Mouse (Mus musculus): ENCODE measurements at regions not wholly inside any gene's neighbourhood (a gene's known extent, or its start where the extent isn't known, plus 50 kb on each side); places are given as distances from the start of the nearest gene placed in this dataset.

DNA sequence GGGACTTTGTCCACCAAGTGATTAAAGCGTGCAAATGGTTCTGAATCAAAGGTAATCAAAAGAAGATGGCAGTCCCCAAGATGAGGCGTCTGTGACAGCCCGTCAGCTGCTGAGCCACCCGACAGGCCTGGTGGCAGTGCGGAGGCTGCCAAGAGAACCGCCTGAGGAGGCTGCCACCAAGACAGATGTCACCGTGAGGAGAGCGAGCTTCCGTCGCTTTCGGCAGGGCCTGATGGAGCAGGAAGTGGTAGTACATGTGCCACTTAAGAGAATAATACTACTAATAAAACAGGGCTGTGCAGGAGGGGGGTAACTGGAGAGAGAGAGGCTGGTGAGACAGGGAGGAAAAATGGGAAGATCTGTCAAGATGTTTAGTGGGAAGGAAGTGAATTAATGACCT, 519.1 kb downstream of the Vrk1 start:
- no peak for ATAC-seq (ENCODE audit: insufficient number of reproducible peaks, insufficient read depth, low FRiP score, low read depth)
- Histone ChIP-seq H3K9me3 (ENCODE audit: control insufficient read depth, low read length) (no peaks in the 10 kb centered on the region), H3K9ac (ENCODE audit: low read length) (no peak overlapping the region), H3K36me3 (ENCODE audit: control insufficient read depth, insufficient read depth, low read length) (no peaks in the 10 kb centered on the region), H3K4me1 (ENCODE audit: control insufficient read depth in 2 of 2, insufficient read depth in 2 of 2, low read length in 2 of 2) (peaks cover 0 to 5% of the 10 kb centered on the region in 2 experiments; a peak in 2 of 4 replicates), H3K27me3 (ENCODE audit: control insufficient read depth, insufficient read depth, low read length) (peaks cover 9% of the 10 kb centered on the region; the same call in 1 of the 2 replicates), H3K27ac (replicated peaks in 1 of 2; ENCODE audit: control insufficient read depth in 1 of 2, insufficient read depth in 1 of 2, low read depth in 2 of 2, low read length in 2 of 2) (no peak overlapping the region), H3K4me3 (ENCODE audit: control insufficient read depth in 1 of 2, insufficient read depth in 1 of 2, low read depth in 1 of 2, low read length in 2 of 2) (no peak overlapping the region), H3K4me2 (ENCODE audit: low read length) (no peak overlapping the region)
- WGBS: 27% methylated on average over 11 of the region's 11 CpGs

DNA sequence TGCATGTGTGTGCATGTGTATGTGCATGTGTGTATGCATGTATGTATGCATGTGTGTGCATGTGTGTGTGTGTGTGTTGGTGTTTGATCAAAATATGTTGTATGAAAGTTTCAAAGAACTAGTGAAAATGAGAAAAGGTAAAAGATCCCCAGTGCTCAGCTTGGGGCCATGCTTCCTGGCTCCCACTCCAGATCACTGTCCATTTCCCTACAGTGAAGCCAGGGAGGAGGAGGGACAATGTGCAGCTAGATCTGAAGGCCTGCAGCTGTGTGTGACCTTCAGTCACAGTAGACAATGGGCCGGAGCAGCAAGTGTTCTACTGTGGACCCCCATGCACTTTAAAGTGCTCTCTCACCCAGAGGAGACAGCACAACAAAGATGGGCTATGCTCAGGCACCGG, 525.1 kb downstream of the Vrk1 start:
- no peak overlapping the region for H3K9ac ChIP-seq (ENCODE audit: low read length)
- 60% methylated on average over 2 of the region's 2 CpGs for WGBS
- no peaks in the 10 kb centered on the region for H3K36me3 ChIP-seq (ENCODE audit: control insufficient read depth, insufficient read depth, low read length)
- H3K4me1 ChIP-seq (ENCODE audit: control insufficient read depth in 2 of 2, insufficient read depth in 2 of 2, low read length in 2 of 2): no peaks in the 10 kb centered on the region; a peak in 1 of 4 replicates
- H3K9me3 ChIP-seq (ENCODE audit: control insufficient read depth, low read length): 0 out of 2 replicates have a peak, but pooled peaks cover 4% of the 10 kb centered on the region
- no peak overlapping the region for H3K4me3 ChIP-seq (ENCODE audit: control insufficient read depth in 1 of 2, insufficient read depth in 1 of 2, low read depth in 1 of 2, low read length in 2 of 2)
- peaks cover 5% of the 10 kb centered on the region for H3K27me3 ChIP-seq (ENCODE audit: control insufficient read depth, insufficient read depth, low read length)
- ATAC-seq (ENCODE audit: insufficient number of reproducible peaks, insufficient read depth, low FRiP score, low read depth): no peak
- H3K4me2 ChIP-seq (ENCODE audit: low read length): no peak overlapping the region
- H3K27ac ChIP-seq (replicated peaks in 1 of 2; ENCODE audit: control insufficient read depth in 1 of 2, insufficient read depth in 1 of 2, low read depth in 2 of 2, low read length in 2 of 2): no peak overlapping the region

DNA sequence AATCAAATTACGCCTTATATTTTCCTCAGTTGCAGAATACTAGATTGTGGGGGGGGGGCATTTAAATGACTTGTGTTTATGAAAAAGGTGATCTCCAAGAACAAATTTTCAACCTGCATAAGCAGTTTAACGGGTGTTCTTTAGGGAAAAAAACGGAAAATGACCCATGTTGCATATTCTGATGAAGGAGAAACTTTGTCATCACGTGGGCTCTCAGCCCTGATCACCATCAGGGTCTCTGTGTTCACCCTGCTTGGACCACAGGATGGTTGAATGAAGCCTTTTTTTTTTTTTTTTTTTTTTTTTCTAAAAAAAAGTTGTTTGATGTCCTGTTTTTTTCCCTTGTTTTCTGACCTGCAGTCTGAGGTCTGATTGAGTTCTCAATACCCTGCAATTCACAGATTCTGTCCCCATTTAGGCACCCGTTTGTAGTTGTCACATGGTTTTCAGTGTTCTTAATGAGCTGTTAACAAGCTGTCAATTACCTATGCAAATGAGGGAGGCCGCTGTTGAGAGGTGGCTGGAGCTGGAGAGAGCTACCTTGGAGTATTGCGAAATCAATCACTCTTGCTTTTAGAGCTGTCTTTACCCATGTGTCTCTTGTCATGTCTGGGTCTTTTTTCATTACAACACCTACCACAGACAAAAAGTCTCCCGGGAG, 525.7 kb downstream of the Vrk1 start:
- no peaks in the 10 kb centered on the region for H3K36me3 ChIP-seq (ENCODE audit: control insufficient read depth, insufficient read depth, low read length)
- 30% methylated on average over 8 of the region's 8 CpGs for WGBS

DNA sequence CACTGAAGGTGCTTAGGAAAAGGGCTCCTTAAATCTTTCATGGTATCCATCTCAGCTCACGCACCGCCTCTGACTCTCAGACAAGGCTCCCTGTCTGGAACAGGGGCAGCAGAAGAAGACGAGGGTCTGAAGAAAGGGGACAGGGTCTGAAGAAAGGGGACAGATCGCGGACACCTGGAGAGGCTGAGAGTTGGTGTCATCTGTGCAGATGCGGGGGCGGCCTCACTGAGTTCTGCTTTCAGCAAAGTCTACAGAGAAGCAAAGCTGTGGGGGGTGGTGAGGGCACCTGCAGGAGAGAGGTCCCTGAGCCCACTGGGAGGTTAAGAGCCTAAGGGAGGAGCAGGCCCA, 526.2 kb downstream of the Vrk1 start:
- no peak overlapping the region for H3K4me3 ChIP-seq (ENCODE audit: control insufficient read depth in 1 of 2, insufficient read depth in 1 of 2, low read depth in 1 of 2, low read length in 2 of 2)
- H3K9me3 ChIP-seq (ENCODE audit: control insufficient read depth, low read length): 0 out of 2 replicates have a peak, but pooled peaks cover 4% of the 10 kb centered on the region
- no peaks in the 10 kb centered on the region for H3K36me3 ChIP-seq (ENCODE audit: control insufficient read depth, insufficient read depth, low read length)
- H3K27me3 ChIP-seq (ENCODE audit: control insufficient read depth, insufficient read depth, low read length): peaks cover 5% of the 10 kb centered on the region
- H3K27ac ChIP-seq (replicated peaks in 1 of 2; ENCODE audit: control insufficient read depth in 1 of 2, insufficient read depth in 1 of 2, low read depth in 2 of 2, low read length in 2 of 2): no peak overlapping the region
- H3K9ac ChIP-seq (ENCODE audit: low read length): no peak overlapping the region
- ATAC-seq (ENCODE audit: insufficient number of reproducible peaks, insufficient read depth, low FRiP score, low read depth): no peak
- H3K4me2 ChIP-seq (ENCODE audit: low read length): no peak overlapping the region
- H3K4me1 ChIP-seq (ENCODE audit: control insufficient read depth in 2 of 2, insufficient read depth in 2 of 2, low read length in 2 of 2): no peaks in the 10 kb centered on the region; a peak in 1 of 4 replicates
- 9% methylated on average over 7 of the region's 7 CpGs for WGBS

More for the DNA sequence above, 525.7 kb downstream of the Vrk1 start:
- no peaks in the 10 kb centered on the region; a peak in 1 of 4 replicates for H3K4me1 ChIP-seq (ENCODE audit: control insufficient read depth in 2 of 2, insufficient read depth in 2 of 2, low read length in 2 of 2)
- no peak overlapping the region for H3K4me3 ChIP-seq (ENCODE audit: control insufficient read depth in 1 of 2, insufficient read depth in 1 of 2, low read depth in 1 of 2, low read length in 2 of 2)
- H3K9ac ChIP-seq (ENCODE audit: low read length): no peak overlapping the region
- H3K4me2 ChIP-seq (ENCODE audit: low read length): no peak overlapping the region
- no peak overlapping the region for H3K27ac ChIP-seq (replicated peaks in 1 of 2; ENCODE audit: control insufficient read depth in 1 of 2, insufficient read depth in 1 of 2, low read depth in 2 of 2, low read length in 2 of 2)
- 0 out of 2 replicates have a peak, but pooled peaks cover 4% of the 10 kb centered on the region for H3K9me3 ChIP-seq (ENCODE audit: control insufficient read depth, low read length)
- ATAC-seq (ENCODE audit: insufficient number of reproducible peaks, insufficient read depth, low FRiP score, low read depth): no peak
- peaks cover 5% of the 10 kb centered on the region for H3K27me3 ChIP-seq (ENCODE audit: control insufficient read depth, insufficient read depth, low read length)

DNA sequence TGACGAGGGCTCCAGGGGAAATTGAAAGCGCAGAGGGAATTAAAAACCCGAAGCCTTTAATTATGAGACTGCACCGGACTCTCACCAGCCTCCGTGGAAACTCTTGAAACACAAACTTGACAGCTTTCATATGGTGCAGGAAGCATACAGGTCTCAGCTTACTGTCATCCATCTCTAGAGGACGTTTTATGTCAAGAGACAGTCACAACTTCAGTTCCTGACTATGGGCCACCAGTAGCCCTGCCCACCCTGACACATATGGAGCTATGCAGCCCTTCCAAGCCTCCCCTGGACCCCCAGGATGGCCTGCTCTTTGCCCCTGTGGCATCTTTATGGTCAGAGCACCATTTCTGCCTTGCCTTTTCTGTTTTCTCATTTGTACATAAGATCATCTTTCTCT, 530.0 kb downstream of the Vrk1 start:
- H3K36me3 ChIP-seq (ENCODE audit: control insufficient read depth, insufficient read depth, low read length): no peaks in the 10 kb centered on the region
- H3K9me3 ChIP-seq (ENCODE audit: control insufficient read depth, low read length): 0 out of 2 replicates have a peak, but pooled peaks cover 4% of the 10 kb centered on the region
- no peak for ATAC-seq (ENCODE audit: insufficient number of reproducible peaks, insufficient read depth, low FRiP score, low read depth)
- H3K4me3 ChIP-seq (ENCODE audit: control insufficient read depth in 1 of 2, insufficient read depth in 1 of 2, low read depth in 1 of 2, low read length in 2 of 2): no peak overlapping the region
- 68% methylated on average over 6 of the region's 6 CpGs for WGBS
- H3K27me3 ChIP-seq (ENCODE audit: control insufficient read depth, insufficient read depth, low read length): peaks cover 5% of the 10 kb centered on the region
- no peak overlapping the region for H3K27ac ChIP-seq (replicated peaks in 1 of 2; ENCODE audit: control insufficient read depth in 1 of 2, insufficient read depth in 1 of 2, low read depth in 2 of 2, low read length in 2 of 2)
- H3K4me2 ChIP-seq (ENCODE audit: low read length): no peak overlapping the region
- H3K4me1 ChIP-seq (ENCODE audit: control insufficient read depth in 2 of 2, insufficient read depth in 2 of 2, low read length in 2 of 2): no peaks in the 10 kb centered on the region; a peak in 1 of 4 replicates
- H3K9ac ChIP-seq (ENCODE audit: low read length): no peak overlapping the region

DNA sequence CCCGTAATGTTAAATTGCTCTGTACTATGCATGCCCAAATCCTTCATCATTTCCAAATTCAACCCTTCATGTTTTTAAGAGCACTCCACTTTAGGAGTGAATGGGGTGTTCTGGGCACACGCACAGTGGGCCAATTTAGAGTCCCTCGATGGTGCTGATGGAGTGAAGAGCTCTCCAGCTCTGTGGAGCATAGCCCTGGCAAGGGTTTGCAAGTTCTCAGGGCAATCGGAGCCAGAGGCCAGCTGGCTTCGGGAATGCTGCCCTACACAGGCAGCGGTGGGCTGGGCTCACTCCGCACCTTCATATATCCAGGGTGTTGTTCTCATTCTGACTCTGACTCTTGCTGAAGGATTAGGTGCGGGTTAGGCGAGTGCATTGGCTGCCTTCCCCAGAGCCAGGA, 549.5 kb downstream of the Vrk1 start:
- H3K9me3 ChIP-seq (ENCODE audit: control insufficient read depth, low read length): no peaks in the 10 kb centered on the region
- no peak overlapping the region for H3K4me2 ChIP-seq (ENCODE audit: low read length)
- no peaks in the 10 kb centered on the region for H3K36me3 ChIP-seq (ENCODE audit: control insufficient read depth, insufficient read depth, low read length)
- no peaks in the 10 kb centered on the region for H3K4me1 ChIP-seq (ENCODE audit: control insufficient read depth in 2 of 2, insufficient read depth in 2 of 2, low read length in 2 of 2)
- 73% methylated on average over 9 of the region's 9 CpGs for WGBS
- no peak for ATAC-seq (ENCODE audit: insufficient number of reproducible peaks, insufficient read depth, low FRiP score, low read depth)
- no peak overlapping the region for H3K27ac ChIP-seq (replicated peaks in 1 of 2; ENCODE audit: control insufficient read depth in 1 of 2, insufficient read depth in 1 of 2, low read depth in 2 of 2, low read length in 2 of 2)
- H3K4me3 ChIP-seq (ENCODE audit: control insufficient read depth in 1 of 2, insufficient read depth in 1 of 2, low read depth in 1 of 2, low read length in 2 of 2): no peak overlapping the region
- H3K27me3 ChIP-seq (ENCODE audit: control insufficient read depth, insufficient read depth, low read length): no peaks in the 10 kb centered on the region
- no peak overlapping the region for H3K9ac ChIP-seq (ENCODE audit: low read length)

DNA sequence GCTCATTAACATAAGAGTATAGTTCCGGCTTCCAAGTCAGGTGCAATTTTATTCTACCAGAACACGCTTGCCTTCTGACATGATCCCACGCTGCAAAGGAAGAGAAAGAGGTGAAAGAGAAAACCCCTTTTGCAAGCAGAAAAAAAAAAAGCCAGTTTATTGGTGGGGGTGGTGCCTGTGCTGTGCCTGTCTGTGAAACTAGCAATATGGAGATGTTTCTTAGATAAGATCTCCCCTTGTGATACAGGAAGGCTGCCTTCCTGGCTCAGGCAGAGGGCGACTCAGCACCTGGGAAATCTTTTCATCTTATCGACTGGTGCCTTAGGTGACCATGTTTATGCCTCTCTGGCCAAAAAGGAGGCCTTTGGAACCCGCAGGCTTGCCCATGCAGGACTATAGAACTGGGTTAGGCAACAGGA, 555.2 kb downstream of the Vrk1 start:
- WGBS: 34% methylated on average over 6 of the region's 6 CpGs
- Histone ChIP-seq H3K36me3 (ENCODE audit: control insufficient read depth, insufficient read depth, low read length) (no peaks in the 10 kb centered on the region), H3K4me1 (ENCODE audit: control insufficient read depth in 2 of 2, insufficient read depth in 2 of 2, low read length in 2 of 2) (no peaks in the 10 kb centered on the region), H3K9ac (ENCODE audit: low read length) (no peak overlapping the region), H3K27ac (replicated peaks in 1 of 2; ENCODE audit: control insufficient read depth in 1 of 2, insufficient read depth in 1 of 2, low read depth in 2 of 2, low read length in 2 of 2) (no peak overlapping the region), H3K9me3 (ENCODE audit: control insufficient read depth, low read length) (no peaks in the 10 kb centered on the region), H3K4me3 (ENCODE audit: control insufficient read depth in 1 of 2, insufficient read depth in 1 of 2, low read depth in 1 of 2, low read length in 2 of 2) (no peak overlapping the region), H3K4me2 (ENCODE audit: low read length) (no peak overlapping the region), H3K27me3 (ENCODE audit: control insufficient read depth, insufficient read depth, low read length) (0 out of 2 replicates have a peak, but pooled peaks cover 3% of the 10 kb centered on the region)
- ATAC-seq (ENCODE audit: insufficient number of reproducible peaks, insufficient read depth, low FRiP score, low read depth): no peak

DNA sequence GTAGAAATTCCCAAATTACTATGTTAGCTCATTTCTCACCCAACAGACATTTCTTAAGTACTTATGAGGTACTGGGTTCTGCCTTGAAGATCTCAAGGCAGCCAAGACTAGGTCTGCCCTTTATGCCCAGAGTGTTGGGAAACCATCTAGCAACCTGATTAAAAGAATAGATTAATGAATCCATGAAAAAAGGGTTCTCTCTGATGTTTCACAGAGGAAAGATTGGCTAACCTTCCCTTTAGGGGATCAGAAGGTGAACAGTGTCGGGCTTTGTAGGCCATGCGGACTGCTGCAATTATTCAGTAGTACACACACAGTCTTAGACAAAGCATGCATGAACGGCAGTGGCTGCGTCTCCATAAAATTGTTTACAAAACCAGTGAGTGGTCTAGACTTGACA, 556.3 kb downstream of the Vrk1 start:
- Histone ChIP-seq H3K27me3 (ENCODE audit: control insufficient read depth, insufficient read depth, low read length) (0 out of 2 replicates have a peak, but pooled peaks cover 3% of the 10 kb centered on the region), H3K27ac (replicated peaks in 1 of 2; ENCODE audit: control insufficient read depth in 1 of 2, insufficient read depth in 1 of 2, low read depth in 2 of 2, low read length in 2 of 2) (no peak overlapping the region), H3K36me3 (ENCODE audit: control insufficient read depth, insufficient read depth, low read length) (no peaks in the 10 kb centered on the region), H3K9ac (ENCODE audit: low read length) (no peak overlapping the region), H3K9me3 (ENCODE audit: control insufficient read depth, low read length) (no peaks in the 10 kb centered on the region), H3K4me1 (ENCODE audit: control insufficient read depth in 2 of 2, insufficient read depth in 2 of 2, low read length in 2 of 2) (no peaks in the 10 kb centered on the region), H3K4me2 (ENCODE audit: low read length) (no peak overlapping the region), H3K4me3 (ENCODE audit: control insufficient read depth in 1 of 2, insufficient read depth in 1 of 2, low read depth in 1 of 2, low read length in 2 of 2) (no peak overlapping the region)
- WGBS: 92% methylated on average over 4 of the region's 4 CpGs
- ATAC-seq (ENCODE audit: insufficient number of reproducible peaks, insufficient read depth, low FRiP score, low read depth): no peak
